Mouse (Mus musculus) hindbrain, embryonic 14.5 days (tissue): ENCODE measurements around the gene Osbpl9. TPM values are rescaled to one million over a fixed set of nuclear protein-coding genes. Genes with fewer than 3 reads are reported as not detected.
A peak's percentile ranks its signal among the peaks of the same experiment; 100 is the strongest.

Experiments used
- ATAC-seq: fragments of 200-750 bp; cut with Nextera tagmentation; 2 replicates; pipeline ENCODE4 v1.8.0; 2017; ENCODE audit warnings: moderate number of reproducible peaks, mild to moderate bottlenecking, moderate TSS enrichment, moderate library complexity; ENCODE audit not compliant: low FRiP score
- DNase-seq: peaks from one replicate; pipeline ENCODE4 v3.0.0-alpha.2; 2015; ENCODE audit warnings: low spot score
- H3K27ac ChIP-seq: fragments of 300-500 bp; sonication (generic); 2 replicates; pipeline ENCODE4 v1.5.1; 2014; ENCODE audit warnings: mild to moderate bottlenecking, moderate library complexity
- H3K27me3 ChIP-seq: fragments of 300-500 bp; sonication (generic); 2 replicates; pipeline ENCODE4 v1.6.1; 2014; ENCODE audit warnings: mild to moderate bottlenecking, low read length, mixed read lengths; ENCODE audit not compliant: control insufficient read depth, insufficient read depth
- H3K36me3 ChIP-seq: fragments of 300-500 bp; sonication (generic); replicated peaks from 2 replicates; pipeline ENCODE4 v1.6.1; 2014; ENCODE audit not compliant: control insufficient read depth, insufficient read depth
- H3K4me1 ChIP-seq: fragments of 300-500 bp; sonication (generic); replicated peaks from 2 replicates; pipeline ENCODE4 v1.6.1; 2014; ENCODE audit warnings: antibody characterized with exemption, low read length, mixed read lengths; ENCODE audit not compliant: control insufficient read depth, insufficient read depth
- H3K4me2 ChIP-seq: fragments of 300-500 bp; sonication (generic); replicated peaks from 2 replicates; pipeline ENCODE4 v1.6.1; 2014; ENCODE audit warnings: mild to moderate bottlenecking, moderate library complexity
- H3K4me3 ChIP-seq: fragments of 300-500 bp; sonication (generic); replicated peaks from 2 replicates; pipeline ENCODE4 v1.5.1; 2014; ENCODE audit warnings: mild to moderate bottlenecking, low read length
- H3K9ac ChIP-seq: fragments of 300-500 bp; sonication (generic); 2 replicates; pipeline ENCODE4 v1.6.1; 2014
- H3K9me3 ChIP-seq: fragments of 300-500 bp; sonication (generic); 2 replicates; pipeline ENCODE4 v1.6.1; 2016; ENCODE audit warnings: low read length; ENCODE audit not compliant: control insufficient read depth
- WGBS: fragments of 180-500 bp; shearing (Covaris S2); extraction: QIAGEN DNeasy Blood & Tissue Kit; methylation state at CpG from one replicate; pipeline ENCODE4 v1.1.7; 2014; 5-methylcytosine and 5-hydroxymethylcytosine counted together
- polyA plus RNA-seq: library from polyadenylated mRNA; unstranded; fragments of >200 nt; fragmentation: Nextera tagmentation; extraction: Ambion mirVana; gene quantifications from 2 replicates; pipeline ENCODE4 v1.2.1, GENCODE M21; 2014

Osbpl9 gene
- polyA plus RNA-seq, 1 experiment from 2014 or later = 79.8 TPM

DNA sequence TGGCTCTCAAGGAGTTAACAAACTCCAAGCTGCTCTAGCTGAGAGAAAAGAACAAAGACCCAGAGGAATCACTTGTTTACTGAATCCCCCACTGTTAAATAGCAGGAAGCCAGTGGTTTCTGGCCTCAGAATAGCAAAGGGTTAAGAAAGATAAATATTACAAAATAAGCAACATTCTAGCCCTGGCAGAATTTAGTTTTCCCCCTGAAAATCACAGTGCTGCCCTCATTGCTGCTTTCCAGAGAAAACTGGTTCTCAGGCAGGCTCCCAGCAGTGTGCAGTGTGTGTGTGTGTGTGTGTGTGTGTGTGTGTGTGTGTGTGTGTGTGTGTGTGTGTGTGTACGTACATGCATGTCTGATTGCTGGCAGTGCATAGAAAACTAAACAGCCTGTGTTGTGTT lies 149.8 kb downstream of the Osbpl9 start:
- peaks cover 85% of the 10 kb centered on the region for H3K36me3 ChIP-seq
- ATAC-seq (no peak), DNase-seq (no peak)
- 75% methylated on average over 1 of the region's 1 CpGs for WGBS
- H3K27ac ChIP-seq = peak overlapping the region; percentile 47; the same call in 1 of the 2 replicates
- H3K27me3 ChIP-seq = no peaks in the 10 kb centered on the region
- no peaks in the 10 kb centered on the region for H3K9me3 ChIP-seq
- no peak overlapping the region for H3K4me2 ChIP-seq
- H3K4me1 ChIP-seq = no peaks in the 10 kb centered on the region
- no peak overlapping the region for H3K9ac ChIP-seq
- no peak overlapping the region for H3K4me3 ChIP-seq

DNA sequence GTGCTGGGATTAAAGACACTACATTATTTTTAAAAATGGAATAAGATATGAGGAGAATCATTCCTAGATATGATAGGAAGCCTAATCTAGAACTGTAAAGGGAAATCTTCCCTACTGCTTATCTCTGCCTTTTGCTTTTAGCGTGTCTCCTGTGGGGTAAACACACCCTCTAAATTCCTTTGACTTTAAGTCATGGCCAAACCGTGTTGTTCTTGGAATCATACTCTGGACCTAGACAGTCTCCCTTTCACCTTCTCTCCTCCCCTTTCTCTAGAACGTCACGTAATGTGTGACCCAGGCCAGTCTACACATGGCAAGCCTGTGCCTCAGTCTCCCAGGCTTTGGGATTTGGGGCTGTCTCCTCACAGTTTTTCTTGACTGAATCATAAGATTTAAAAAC lies 153.8 kb downstream of the Osbpl9 start:
- Histone ChIP-seq H3K9me3 (no peaks in the 10 kb centered on the region), H3K27ac (no peak overlapping the region), H3K4me1 (no peaks in the 10 kb centered on the region), H3K36me3 (peaks cover 85% of the 10 kb centered on the region), H3K4me3 (no peak overlapping the region), H3K4me2 (no peak overlapping the region), H3K27me3 (no peaks in the 10 kb centered on the region), H3K9ac (no peak overlapping the region)
- ATAC-seq (no peak), DNase-seq (no peak)
- 87% methylated on average over 4 of the region's 4 CpGs for WGBS

DNA sequence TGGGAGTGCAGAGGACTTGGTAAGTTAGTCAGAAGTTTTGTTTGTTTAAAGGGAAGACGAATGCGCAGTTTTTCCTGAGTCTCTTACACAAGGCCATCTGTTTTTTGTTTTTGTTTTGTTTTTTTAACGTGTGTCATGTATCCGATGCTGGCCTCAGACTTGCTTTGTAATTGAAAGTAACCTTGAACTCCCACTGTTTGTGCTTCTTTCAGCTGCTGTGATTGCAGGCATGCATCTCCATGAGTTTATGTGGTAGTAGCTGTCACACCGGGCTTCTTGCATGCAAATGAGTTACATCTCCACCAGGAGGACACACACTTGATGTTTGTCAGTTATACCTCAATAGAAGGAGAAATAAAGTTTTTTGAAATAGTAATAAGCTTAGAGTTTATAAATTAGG lies 158.3 kb downstream of the Osbpl9 start:
- Histone ChIP-seq H3K4me2 (no peak overlapping the region), H3K4me1 (no peaks in the 10 kb centered on the region), H3K27me3 (no peaks in the 10 kb centered on the region), H3K27ac (no peak overlapping the region), H3K36me3 (peaks cover 92% of the 10 kb centered on the region), H3K9me3 (no peaks in the 10 kb centered on the region), H3K9ac (no peak overlapping the region), H3K4me3 (no peak overlapping the region)
- 70% methylated on average over 5 of the region's 5 CpGs for WGBS
- DNase-seq (no peak), ATAC-seq (no peak)

DNA sequence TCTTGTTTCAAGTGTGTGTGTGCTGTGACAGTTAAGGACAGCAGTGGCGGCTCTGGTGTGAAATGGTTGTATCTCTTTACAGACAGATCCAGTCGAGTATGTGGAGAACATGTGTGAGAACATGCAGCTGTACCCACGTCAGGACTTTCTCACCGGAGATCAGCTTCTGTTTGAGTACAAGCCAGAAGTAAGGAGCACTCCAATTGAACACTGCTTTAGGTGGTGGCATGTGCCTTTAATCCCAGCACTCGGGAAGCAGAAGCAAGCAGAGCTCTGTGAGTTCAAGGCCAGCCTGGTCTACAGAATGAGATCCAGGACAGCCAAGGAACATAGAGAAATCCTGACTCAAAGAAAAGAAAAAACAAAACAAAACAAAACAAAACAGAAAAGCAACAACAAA lies 158.8 kb downstream of the Osbpl9 start:
- Histone ChIP-seq H3K9me3 (no peaks in the 10 kb centered on the region), H3K36me3 (peaks cover 93% of the 10 kb centered on the region), H3K9ac (no peak overlapping the region), H3K4me1 (no peaks in the 10 kb centered on the region), H3K27me3 (no peaks in the 10 kb centered on the region), H3K27ac (no peak overlapping the region), H3K4me3 (no peak overlapping the region), H3K4me2 (no peak overlapping the region)
- WGBS = 92% methylated on average over 5 of the region's 5 CpGs
- ATAC-seq = no peak
- no peak for DNase-seq

DNA sequence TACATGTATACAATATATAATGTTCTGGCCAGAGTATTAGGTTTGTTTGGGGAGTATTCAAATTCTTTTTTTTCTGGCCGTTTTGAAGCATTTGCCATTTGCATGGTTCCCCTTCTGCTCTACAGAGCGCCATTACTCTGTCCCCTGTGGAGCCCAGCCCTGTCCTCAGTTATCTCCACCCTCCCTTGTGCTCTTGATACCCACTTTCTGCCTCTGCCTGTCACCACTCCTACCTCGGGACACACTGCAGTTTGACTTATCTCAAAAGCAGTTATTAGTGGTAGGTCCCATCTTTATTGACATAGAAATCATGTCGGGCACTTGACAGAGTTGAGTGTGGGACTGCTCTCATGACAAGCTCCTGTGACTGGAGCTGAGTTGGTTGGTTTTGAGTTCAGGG lies 159.3 kb downstream of the Osbpl9 start:
- DNase-seq (no peak), ATAC-seq (no peak)
- Histone ChIP-seq H3K27ac (no peak overlapping the region), H3K4me1 (no peaks in the 10 kb centered on the region), H3K9ac (no peak overlapping the region), H3K4me3 (no peak overlapping the region), H3K9me3 (no peaks in the 10 kb centered on the region), H3K36me3 (peaks cover 92% of the 10 kb centered on the region), H3K27me3 (no peaks in the 10 kb centered on the region), H3K4me2 (no peak overlapping the region)
- WGBS = 95% methylated on average over 4 of the region's 4 CpGs

DNA sequence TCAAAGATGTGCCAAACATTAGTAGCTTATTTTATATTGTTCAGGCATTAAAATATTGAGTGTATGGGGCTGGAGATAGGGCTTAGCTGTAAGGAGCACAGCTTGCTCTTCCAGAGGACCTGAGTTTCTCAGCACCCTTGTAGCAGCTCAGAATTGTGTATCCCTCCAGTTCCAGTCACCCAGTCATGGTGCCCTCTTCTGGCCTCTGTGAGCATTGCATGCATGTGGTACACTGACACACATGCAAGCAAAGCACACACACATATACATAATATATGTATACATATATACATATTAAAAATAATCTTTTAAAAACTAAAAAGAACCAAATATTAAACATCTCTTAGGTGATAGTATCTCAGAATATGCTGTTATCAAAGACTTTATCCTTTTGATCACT lies 165.7 kb downstream of the Osbpl9 start:
- DNase-seq (peak; percentile 53), ATAC-seq (no peak)
- H3K36me3 ChIP-seq = peaks cover 79% of the 10 kb centered on the region
- no peak overlapping the region for H3K4me2 ChIP-seq
- H3K27ac ChIP-seq = no peak overlapping the region
- H3K4me3 ChIP-seq = no peak overlapping the region
- no peak overlapping the region for H3K9ac ChIP-seq
- H3K4me1 ChIP-seq = no peaks in the 10 kb centered on the region
- no peaks in the 10 kb centered on the region for H3K27me3 ChIP-seq
- H3K9me3 ChIP-seq = no peaks in the 10 kb centered on the region

DNA sequence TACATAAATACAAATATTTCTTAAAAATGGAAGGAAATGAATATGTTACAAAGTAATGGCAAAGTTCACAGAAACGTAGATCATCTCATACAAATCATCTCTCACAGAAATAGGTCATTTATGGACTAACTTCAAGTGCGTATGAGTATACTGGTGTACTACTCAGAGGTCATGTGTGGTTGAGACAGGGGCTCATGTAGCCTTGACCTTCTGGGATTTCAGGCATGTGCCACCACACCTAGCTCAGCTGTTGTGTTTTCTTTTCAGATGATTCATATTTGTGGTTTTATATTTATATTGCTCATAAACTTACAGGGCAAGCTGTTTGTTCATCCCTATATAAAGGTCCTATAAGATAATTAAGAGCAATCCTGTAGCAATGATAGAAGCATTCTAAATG lies 171.8 kb downstream of the Osbpl9 start:
- Histone ChIP-seq H3K4me2 (no peak overlapping the region), H3K27me3 (no peaks in the 10 kb centered on the region), H3K4me1 (no peaks in the 10 kb centered on the region), H3K9me3 (no peaks in the 10 kb centered on the region), H3K27ac (no peak overlapping the region), H3K4me3 (no peak overlapping the region), H3K9ac (no peak overlapping the region), H3K36me3 (peaks cover 77% of the 10 kb centered on the region)
- no peak for ATAC-seq
- no peak for DNase-seq
- 95% methylated on average over 2 of the region's 2 CpGs for WGBS

DNA sequence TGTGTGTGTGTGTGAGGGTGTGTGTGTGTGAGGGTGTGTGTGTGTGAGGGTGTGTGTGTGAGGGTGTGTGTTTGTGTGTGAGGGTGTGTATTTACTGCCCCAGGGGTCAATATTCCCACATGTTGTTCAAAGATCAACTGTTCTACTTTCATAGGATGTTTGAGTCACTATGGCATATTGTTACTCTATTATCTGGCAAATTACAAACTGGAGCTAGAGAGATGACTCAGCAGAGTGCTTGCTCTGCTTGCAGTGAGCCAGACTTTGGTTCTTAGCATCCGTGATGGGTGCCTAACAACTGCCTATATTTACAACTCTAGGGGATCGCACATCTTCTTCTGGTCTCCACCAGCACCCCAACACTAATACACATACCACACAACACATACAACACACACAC lies 172.2 kb downstream of the Osbpl9 start:
- DNase-seq (no peak), ATAC-seq (no peak)
- Histone ChIP-seq H3K9ac (no peak overlapping the region), H3K9me3 (no peaks in the 10 kb centered on the region), H3K36me3 (peaks cover 78% of the 10 kb centered on the region), H3K4me3 (no peak overlapping the region), H3K4me2 (no peak overlapping the region), H3K27me3 (no peaks in the 10 kb centered on the region), H3K4me1 (no peaks in the 10 kb centered on the region), H3K27ac (no peak overlapping the region)
- WGBS = 94% methylated on average over 2 of the region's 2 CpGs

DNA sequence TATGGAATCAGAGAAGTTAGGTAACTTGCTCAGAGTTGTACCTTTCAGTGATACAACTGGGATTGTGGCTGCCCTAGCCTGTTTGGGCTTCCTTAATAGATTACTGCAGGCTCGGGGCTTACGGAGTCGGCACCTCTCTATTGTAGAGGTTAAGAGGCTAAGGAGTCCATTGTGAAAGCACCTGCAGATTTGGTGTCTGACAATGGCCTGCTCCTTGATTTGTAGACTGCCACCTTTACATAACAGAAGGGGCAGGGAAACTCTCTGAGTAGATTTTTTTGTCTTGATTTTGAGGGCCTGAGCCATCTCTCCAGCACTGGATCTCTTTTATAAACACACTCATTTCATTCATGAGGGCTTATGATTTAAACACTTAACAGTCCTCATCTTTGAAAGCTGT lies 175.5 kb downstream of the Osbpl9 start:
- no peak overlapping the region for H3K4me2 ChIP-seq
- H3K9ac ChIP-seq = no peak overlapping the region
- ATAC-seq (no peak), DNase-seq (no peak)
- no peaks in the 10 kb centered on the region for H3K9me3 ChIP-seq
- H3K36me3 ChIP-seq = peaks cover 74% of the 10 kb centered on the region
- H3K4me3 ChIP-seq = no peak overlapping the region
- WGBS = 51% methylated on average over 3 of the region's 3 CpGs
- H3K27ac ChIP-seq = no peak overlapping the region
- H3K27me3 ChIP-seq = no peaks in the 10 kb centered on the region
- H3K4me1 ChIP-seq = no peaks in the 10 kb centered on the region

DNA sequence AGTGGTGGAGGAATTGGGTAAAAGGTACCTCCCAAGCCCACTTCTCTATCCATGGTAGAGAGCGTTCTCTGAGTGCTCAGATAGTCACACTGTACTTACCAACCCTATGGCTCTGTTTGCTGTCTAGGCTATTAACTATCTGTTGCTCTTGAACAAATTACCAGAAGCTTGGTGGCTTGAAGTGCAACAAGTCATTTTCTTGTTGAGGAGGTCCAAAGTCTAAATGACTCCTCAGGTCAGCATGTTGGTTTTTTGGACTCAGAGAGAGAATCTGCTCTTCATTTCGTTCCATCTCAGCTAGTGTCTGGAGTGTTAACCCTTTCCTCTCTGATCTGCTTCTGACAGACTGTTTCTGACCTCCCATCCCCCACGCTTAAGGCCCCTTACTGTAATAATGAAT lies 177.0 kb downstream of the Osbpl9 start:
- Histone ChIP-seq H3K27ac (no peak overlapping the region), H3K4me2 (no peak overlapping the region), H3K9me3 (no peaks in the 10 kb centered on the region), H3K9ac (no peak overlapping the region), H3K4me1 (no peaks in the 10 kb centered on the region), H3K4me3 (no peak overlapping the region), H3K27me3 (no peaks in the 10 kb centered on the region), H3K36me3 (peaks cover 71% of the 10 kb centered on the region)
- WGBS = 67% methylated on average over 3 of the region's 3 CpGs
- ATAC-seq (no peak), DNase-seq (no peak)
